Mouse (Mus musculus) kidney, embryonic 14.5 days (tissue): ENCODE measurements at regions not wholly inside any gene's neighbourhood (a gene's known extent, or its start where the extent isn't known, plus 50 kb on each side); places are given as distances from the start of the nearest gene placed in this dataset.
A peak's percentile ranks its signal among the peaks of the same experiment; 100 is the strongest.

ENCODE experiments used
- ATAC-seq: fragments of 200-750 bp; cut with Nextera tagmentation; 2 replicates; pipeline ENCODE4 v1.8.0; 2017; ENCODE audit warnings: moderate number of reproducible peaks, mild to moderate bottlenecking, moderate TSS enrichment, moderate library complexity; ENCODE audit not compliant: low FRiP score, low TSS enrichment
- H3K27ac ChIP-seq: fragments of 300-500 bp; sonication (generic); 2 replicates; pipeline ENCODE4 v1.5.1; 2014; ENCODE audit warnings: low read depth, mild to moderate bottlenecking, low read length, moderate library complexity, mixed read lengths
- H3K27me3 ChIP-seq: fragments of 300-500 bp; sonication (generic); 2 replicates; pipeline ENCODE4 v1.6.1; 2014; ENCODE audit warnings: mild to moderate bottlenecking, low read length; ENCODE audit not compliant: control insufficient read depth, insufficient read depth
- H3K36me3 ChIP-seq: fragments of 300-500 bp; sonication (generic); 2 replicates; pipeline ENCODE4 v1.6.1; 2014; ENCODE audit warnings: low read length, mixed read lengths; ENCODE audit not compliant: control insufficient read depth, insufficient read depth
- H3K4me1 ChIP-seq: fragments of 300-500 bp; sonication (generic); 2 replicates; pipeline ENCODE4 v1.6.1; 2014; ENCODE audit warnings: low read length, mixed read lengths; ENCODE audit not compliant: control insufficient read depth, insufficient read depth
- H3K4me2 ChIP-seq: fragments of 300-500 bp; sonication (generic); replicated peaks from 2 replicates; pipeline ENCODE4 v1.6.1; 2014; ENCODE audit warnings: low read depth, mild to moderate bottlenecking, low read length
- H3K4me3 ChIP-seq: fragments of 300-500 bp; sonication (generic); 2 replicates; pipeline ENCODE4 v1.5.1; 2014; ENCODE audit warnings: mild to moderate bottlenecking, low read length
- H3K9ac ChIP-seq: fragments of 300-500 bp; sonication (generic); 2 replicates; pipeline ENCODE4 v1.6.1; 2014; ENCODE audit warnings: low read depth, mild to moderate bottlenecking, low read length, moderate library complexity
- H3K9me3 ChIP-seq: fragments of 300-500 bp; sonication (generic); 2 replicates; pipeline ENCODE4 v1.6.1; 2016; ENCODE audit warnings: low read length; ENCODE audit not compliant: control insufficient read depth
- WGBS: fragments of 180-500 bp; shearing (Covaris S2); extraction: QIAGEN DNeasy Blood & Tissue Kit; methylation state at CpG from one replicate; pipeline ENCODE4 v1.1.7; 2014; 5-methylcytosine and 5-hydroxymethylcytosine counted together

DNA sequence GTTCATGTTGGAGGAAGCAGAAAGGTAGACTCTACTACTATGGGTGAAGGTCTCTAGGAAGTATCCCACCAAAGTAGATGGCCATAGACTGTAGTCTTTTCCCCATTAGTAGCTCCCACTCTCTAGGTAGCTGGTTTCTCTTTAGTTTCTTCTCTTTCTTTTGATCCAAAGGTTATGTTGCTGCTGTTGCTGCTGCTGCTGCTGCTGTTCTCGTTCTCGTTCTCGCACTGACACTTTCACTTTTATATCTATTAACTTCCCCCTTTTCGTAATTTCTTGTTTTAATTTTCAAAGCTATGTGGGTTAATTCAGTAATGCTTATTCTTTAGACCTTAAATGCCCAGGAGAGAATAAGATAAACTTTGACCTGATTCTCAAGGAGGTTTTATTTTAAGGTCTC, 58.3 kb downstream of the Tmem100 start:
- ATAC-seq: no peak
- H3K36me3 ChIP-seq: no peaks in the 10 kb centered on the region
- H3K4me1 ChIP-seq: no peaks in the 10 kb centered on the region
- H3K9me3 ChIP-seq: no peaks in the 10 kb centered on the region
- H3K9ac ChIP-seq: no peak overlapping the region
- no peaks in the 10 kb centered on the region for H3K27me3 ChIP-seq
- no peak overlapping the region for H3K4me3 ChIP-seq
- 80% methylated on average over 4 of the region's 4 CpGs for WGBS
- no peak overlapping the region for H3K4me2 ChIP-seq
- no peak overlapping the region for H3K27ac ChIP-seq

DNA sequence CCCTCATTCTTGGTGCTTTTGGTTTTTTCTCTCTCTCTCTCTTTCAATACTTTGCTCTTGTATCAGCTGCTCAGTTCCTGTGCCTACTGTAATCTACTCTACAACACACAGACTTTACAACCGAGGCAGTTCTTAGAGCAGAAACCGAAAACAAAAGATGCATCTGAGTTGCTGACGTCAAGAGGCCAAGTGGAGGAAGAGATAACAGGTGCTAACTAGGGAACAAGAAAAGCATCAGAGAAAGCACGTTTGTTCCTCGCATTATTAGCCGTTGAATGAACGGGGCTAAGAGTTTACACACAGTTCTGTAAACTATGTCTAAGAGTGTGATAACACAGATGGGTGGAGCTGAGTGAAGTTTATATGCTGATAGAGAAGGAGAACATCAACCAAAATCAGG, 63.9 kb downstream of the Tmem100 start:
- no peak overlapping the region for H3K9ac ChIP-seq
- no peak overlapping the region for H3K4me2 ChIP-seq
- H3K9me3 ChIP-seq: no peaks in the 10 kb centered on the region
- no peaks in the 10 kb centered on the region for H3K36me3 ChIP-seq
- 83% methylated on average over 7 of the region's 7 CpGs for WGBS
- no peaks in the 10 kb centered on the region for H3K27me3 ChIP-seq
- no peak for ATAC-seq
- no peak overlapping the region for H3K27ac ChIP-seq
- H3K4me3 ChIP-seq: no peak overlapping the region
- no peaks in the 10 kb centered on the region for H3K4me1 ChIP-seq

DNA sequence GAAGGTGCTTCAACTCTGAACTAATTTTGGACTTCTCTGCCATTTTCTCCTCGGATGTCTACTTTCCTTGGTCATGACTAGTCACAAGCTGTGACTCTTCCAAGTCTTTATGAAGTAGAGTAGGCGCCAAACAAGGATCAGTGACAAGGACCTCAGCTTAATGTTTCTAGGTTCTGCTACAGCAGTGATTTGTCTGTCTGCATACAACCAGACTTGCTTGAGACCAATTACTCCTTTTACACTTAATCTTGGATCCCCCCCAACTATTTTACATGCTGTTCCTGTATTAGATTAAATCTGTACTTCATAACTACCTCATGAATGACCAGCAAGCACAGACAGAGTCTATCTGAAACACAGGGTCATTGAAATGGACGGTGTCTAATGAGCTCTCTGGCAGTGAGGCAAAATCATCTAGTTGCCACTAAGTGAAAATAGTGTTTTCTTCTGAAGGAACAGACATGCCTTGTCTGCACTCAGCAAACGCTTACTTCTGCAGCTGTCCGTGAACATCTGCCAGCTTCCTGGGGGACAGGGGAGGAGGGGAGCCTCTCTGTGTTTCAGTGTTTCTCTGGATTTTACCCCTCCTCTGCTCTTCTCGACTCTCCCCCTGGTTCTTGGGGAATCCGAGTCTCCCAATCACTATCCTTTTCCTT, 64.7 kb downstream of the Tmem100 start:
- no peak overlapping the region for H3K9ac ChIP-seq
- ATAC-seq: no peak
- no peak overlapping the region for H3K27ac ChIP-seq
- no peak overlapping the region for H3K4me3 ChIP-seq
- H3K4me1 ChIP-seq: no peaks in the 10 kb centered on the region
- H3K27me3 ChIP-seq: no peaks in the 10 kb centered on the region
- no peaks in the 10 kb centered on the region for H3K36me3 ChIP-seq
- no peaks in the 10 kb centered on the region for H3K9me3 ChIP-seq
- H3K4me2 ChIP-seq: no peak overlapping the region
- 87% methylated on average over 7 of the region's 7 CpGs for WGBS

GRCm38 (mm10) chr11:90098471-90098870, 68.3 kb downstream of the Tmem100 start:
- no peaks in the 10 kb centered on the region for H3K9me3 ChIP-seq
- H3K27me3 ChIP-seq: no peaks in the 10 kb centered on the region
- no peaks in the 10 kb centered on the region for H3K36me3 ChIP-seq
- H3K9ac ChIP-seq: no peak overlapping the region
- H3K4me2 ChIP-seq: no peak overlapping the region
- ATAC-seq: no peak
- 79% methylated on average over 7 of the region's 7 CpGs for WGBS
- no peak overlapping the region for H3K27ac ChIP-seq
- no peak overlapping the region for H3K4me3 ChIP-seq
- no peaks in the 10 kb centered on the region for H3K4me1 ChIP-seq

GRCm38 (mm10) chr11:90099178-90099577, 69.0 kb downstream of the Tmem100 start:
- H3K36me3 ChIP-seq: no peaks in the 10 kb centered on the region
- no peak overlapping the region for H3K4me2 ChIP-seq
- H3K4me1 ChIP-seq: no peaks in the 10 kb centered on the region
- H3K9me3 ChIP-seq: no peaks in the 10 kb centered on the region
- H3K4me3 ChIP-seq: no peak overlapping the region
- H3K27ac ChIP-seq: no peak overlapping the region
- no peak for ATAC-seq
- H3K27me3 ChIP-seq: no peaks in the 10 kb centered on the region
- H3K9ac ChIP-seq: no peak overlapping the region
- 42% methylated on average over 1 of the region's 1 CpGs for WGBS

DNA sequence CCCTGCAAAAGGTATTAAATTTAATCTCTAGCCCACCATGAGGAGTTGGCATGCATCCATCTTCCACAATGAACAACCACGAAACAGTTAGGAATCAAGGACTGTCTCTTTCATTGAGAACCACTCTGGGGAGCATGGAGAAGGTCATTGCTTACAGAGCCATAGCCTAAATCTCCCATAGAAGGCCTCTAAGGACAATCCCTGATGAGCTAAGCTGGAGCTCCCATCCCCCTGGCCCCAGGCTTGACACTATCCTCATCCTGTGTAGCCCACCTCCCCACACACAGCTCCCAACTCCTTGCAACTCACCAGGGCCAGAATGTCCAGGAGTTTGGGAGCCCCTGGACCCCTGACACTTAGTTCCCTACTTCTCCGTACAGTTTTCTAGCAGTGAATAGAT, 70.0 kb downstream of the Tmem100 start:
- H3K27ac ChIP-seq: no peak overlapping the region
- H3K4me1 ChIP-seq: no peaks in the 10 kb centered on the region
- no peak overlapping the region for H3K9ac ChIP-seq
- WGBS: 87% methylated on average over 2 of the region's 2 CpGs
- H3K27me3 ChIP-seq: no peaks in the 10 kb centered on the region
- ATAC-seq: no peak
- H3K4me2 ChIP-seq: no peak overlapping the region
- H3K36me3 ChIP-seq: no peaks in the 10 kb centered on the region
- no peak overlapping the region for H3K4me3 ChIP-seq
- no peaks in the 10 kb centered on the region for H3K9me3 ChIP-seq

GRCm38 (mm10) chr11:90101284-90101683, 71.1 kb downstream of the Tmem100 start:
- ATAC-seq: no peak
- H3K27me3 ChIP-seq: no peaks in the 10 kb centered on the region
- no peaks in the 10 kb centered on the region for H3K9me3 ChIP-seq
- peaks cover 5% of the 10 kb centered on the region; the same call in 1 of the 2 replicates for H3K4me1 ChIP-seq
- H3K27ac ChIP-seq: no peak overlapping the region
- H3K9ac ChIP-seq: no peak overlapping the region
- H3K36me3 ChIP-seq: no peaks in the 10 kb centered on the region
- WGBS: 71% methylated on average over 8 of the region's 8 CpGs
- H3K4me3 ChIP-seq: no peak overlapping the region
- no peak overlapping the region for H3K4me2 ChIP-seq

DNA sequence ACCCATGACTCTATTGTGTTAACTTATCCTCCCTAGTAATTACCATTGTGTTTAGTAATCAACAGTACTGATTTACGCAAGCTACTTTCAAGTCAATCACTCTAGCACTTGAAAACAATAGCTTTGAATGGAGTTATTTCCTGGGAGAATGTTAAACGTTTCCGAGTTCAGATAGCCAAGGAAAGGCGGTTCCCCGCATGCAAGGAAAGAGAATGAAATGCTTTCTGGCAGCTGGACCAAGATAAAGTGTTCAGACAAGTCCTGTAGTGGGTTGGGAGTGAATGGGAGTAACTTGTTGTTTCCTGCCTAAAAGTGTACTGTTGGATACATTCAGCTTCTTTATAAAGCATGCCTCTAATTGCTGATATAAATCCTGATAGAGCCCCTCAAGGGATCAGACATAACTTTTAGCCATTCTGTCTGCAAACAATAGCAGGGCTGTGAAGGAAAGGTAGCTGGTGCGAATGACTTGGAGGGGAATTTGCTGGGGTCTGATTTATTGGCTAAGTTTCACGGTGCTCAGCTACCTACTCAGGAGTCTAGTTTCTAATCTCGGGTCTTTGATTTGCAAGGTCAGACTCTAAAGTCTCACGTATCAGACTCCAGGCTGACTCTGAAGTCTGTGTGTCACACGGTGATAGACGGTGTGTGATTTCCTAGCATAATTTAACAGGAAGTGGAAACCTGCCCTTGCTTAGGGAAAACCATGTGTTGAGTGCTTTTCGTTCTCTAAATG, 76.1 kb downstream of the Tmem100 start:
- H3K9me3 ChIP-seq: no peaks in the 10 kb centered on the region
- H3K4me2 ChIP-seq: no peak overlapping the region; the same call in 1 of the 2 replicates
- H3K27me3 ChIP-seq: no peaks in the 10 kb centered on the region
- H3K9ac ChIP-seq: no peak overlapping the region
- ATAC-seq: peak; percentile 79
- H3K4me3 ChIP-seq: no peak overlapping the region
- WGBS: 14% methylated on average over 12 of the region's 12 CpGs
- 0 out of 2 replicates have a peak overlapping the region, but pooled peaks have one; percentile 14 for H3K27ac ChIP-seq
- no peaks in the 10 kb centered on the region for H3K36me3 ChIP-seq
- peaks cover 5% of the 10 kb centered on the region; the same call in 1 of the 2 replicates for H3K4me1 ChIP-seq

GRCm38 (mm10) chr11:90109681-90110111, 77.8 kb upstream of the Gm45716 start:
- no peak for ATAC-seq

More at GRCm38 (mm10) chr11:90109681-90110111, 77.8 kb upstream of the Gm45716 start:
- Histone ChIP-seq H3K9me3 (no peaks in the 10 kb centered on the region), H3K27ac (no peak overlapping the region), H3K4me3 (no peak overlapping the region), H3K9ac (no peak overlapping the region), H3K4me2 (no peak overlapping the region), H3K27me3 (no peaks in the 10 kb centered on the region), H3K4me1 (peaks cover 5% of the 10 kb centered on the region; the same call in 1 of the 2 replicates), H3K36me3 (no peaks in the 10 kb centered on the region)
- WGBS: 51% methylated on average over 2 of the region's 2 CpGs
